Mouse (Mus musculus): ENCODE measurements around the gene Tns1. TPM values are rescaled to one million over a fixed set of nuclear protein-coding genes. Genes with fewer than 3 reads are reported as not detected.

Gene Tns1
- polyA plus RNA-seq, 1 experiment, result 111 TPM

GRCm38 (mm10) chr1:74069085-74069835 is 55.0 kb downstream of the Tns1 start:
- Histone ChIP-seq H3K79me2 (ENCODE audit: control insufficient read depth, insufficient read depth) (peaks cover 8% of the 10 kb centered on the region), H3K27me3 (ENCODE audit: control insufficient read depth, insufficient read depth, insufficient read length) (no peaks in the 10 kb centered on the region), H3K36me3 (ENCODE audit: control insufficient read depth, insufficient read depth) (no peaks in the 10 kb centered on the region), H3K4me2 (ENCODE audit: low read depth) (peak overlapping the region; percentile 76), H3K4me3 (peak overlapping the region; percentile 30), H3ac (ENCODE audit: control insufficient read depth, insufficient read length) (peak overlapping the region; percentile 19)
- TF ChIP-seq SRF (IDR thresholded peaks at IDR 0.05; ENCODE audit: control insufficient read depth, insufficient read length, low read depth) (no peak), MYOG (IDR thresholded peaks at IDR 0.05; ENCODE audit: control insufficient read depth in 1 of 3, insufficient read depth in 1 of 3, insufficient read length in 2 of 3, low read depth in 2 of 3) (peak in 1 of 3 experiments; percentile 17)

- Histone ChIP-seq H3ac (ENCODE audit: control insufficient read depth, insufficient read length) (peak overlapping the region; percentile 19), H3K36me3 (ENCODE audit: control insufficient read depth, insufficient read depth) (no peaks in the 10 kb centered on the region), H3K27me3 (ENCODE audit: control insufficient read depth, insufficient read depth, insufficient read length) (no peaks in the 10 kb centered on the region), H3K79me2 (ENCODE audit: control insufficient read depth, insufficient read depth) (peaks cover 8% of the 10 kb centered on the region), H3K4me2 (ENCODE audit: low read depth) (peak overlapping the region; percentile 76), H3K4me3 (peak overlapping the region; percentile 30)
- no peak for TF ChIP-seq REST (IDR thresholded peaks at IDR 0.05; ENCODE audit: insufficient read depth, insufficient read length)
- peak in 1 of 3 experiments; percentile 24 for TF ChIP-seq MYOD1 (IDR thresholded peaks at IDR 0.05; ENCODE audit: control insufficient read depth in 1 of 3, insufficient read length in 2 of 3, low read depth in 2 of 3)
Observed at GRCm38 (mm10) chr1:74068366-74069084, 55.7 kb downstream of the Tns1 start.

- TF ChIP-seq E2F4 (IDR thresholded peaks at IDR 0.05; ENCODE audit: insufficient read depth) (no peak), POLR2A (IDR thresholded peaks at IDR 0.05; ENCODE audit: insufficient read length, low read depth) (no peak)
- H3K79me2 ChIP-seq (ENCODE audit: control insufficient read depth, insufficient read depth), result peaks cover 8% of the 10 kb centered on the region
- H3K27me3 ChIP-seq (ENCODE audit: control insufficient read depth, insufficient read depth, insufficient read length), result no peaks in the 10 kb centered on the region
- no peaks in the 10 kb centered on the region for H3K36me3 ChIP-seq (ENCODE audit: control insufficient read depth, insufficient read depth)
- H3ac ChIP-seq (ENCODE audit: control insufficient read depth, insufficient read length), result peak overlapping the region; percentile 19
- H3K4me3 ChIP-seq, result peak overlapping the region; percentile 30
- H3K4me2 ChIP-seq (ENCODE audit: low read depth), result peak overlapping the region; percentile 76
Observed at GRCm38 (mm10) chr1:74067866-74068265, 56.4 kb downstream of the Tns1 start.

- Histone ChIP-seq H3K79me2 (ENCODE audit: control insufficient read depth, insufficient read depth) (peaks cover 8% of the 10 kb centered on the region), H3K4me2 (ENCODE audit: low read depth) (peak overlapping the region; percentile 76), H3K36me3 (ENCODE audit: control insufficient read depth, insufficient read depth) (no peaks in the 10 kb centered on the region), H3ac (ENCODE audit: control insufficient read depth, insufficient read length) (no peak overlapping the region), H3K4me3 (no peak overlapping the region), H3K27me3 (ENCODE audit: control insufficient read depth, insufficient read depth, insufficient read length) (no peaks in the 10 kb centered on the region)
- TF ChIP-seq POLR2A (IDR thresholded peaks at IDR 0.05; ENCODE audit: insufficient read length, low read depth) (no peak), E2F4 (IDR thresholded peaks at IDR 0.05; ENCODE audit: insufficient read depth) (no peak), POLR2AphosphoS2 (IDR thresholded peaks at IDR 0.05; ENCODE audit: insufficient read length, low read depth) (no peak), REST (IDR thresholded peaks at IDR 0.05; ENCODE audit: insufficient read depth, insufficient read length) (no peak), TCF3 (IDR thresholded peaks at IDR 0.05; ENCODE audit: insufficient read length, low read depth) (no peak), SRF (IDR thresholded peaks at IDR 0.05; ENCODE audit: control insufficient read depth, insufficient read length, low read depth) (no peak), MYOD1 (IDR thresholded peaks at IDR 0.05; ENCODE audit: control insufficient read depth in 1 of 3, insufficient read length in 2 of 3, low read depth in 2 of 3) (no peak), MYOG (IDR thresholded peaks at IDR 0.05; ENCODE audit: control insufficient read depth in 1 of 3, insufficient read depth in 1 of 3, insufficient read length in 2 of 3, low read depth in 2 of 3) (no peak), USF1 (IDR thresholded peaks at IDR 0.05; ENCODE audit: low read depth) (no peak), MAX (IDR thresholded peaks at IDR 0.05; ENCODE audit: low read depth) (no peak), TCF12 (IDR thresholded peaks at IDR 0.05; ENCODE audit: insufficient read depth, poor library complexity, severe bottlenecking) (no peak)
Observed at GRCm38 (mm10) chr1:74066576-74066975, 57.7 kb downstream of the Tns1 start.

GRCm38 (mm10) chr1:74066061-74066460 is 58.2 kb downstream of the Tns1 start:
- H3K4me2 ChIP-seq (ENCODE audit: low read depth), result peak overlapping the region; percentile 76
- H3K27me3 ChIP-seq (ENCODE audit: control insufficient read depth, insufficient read depth, insufficient read length), result no peaks in the 10 kb centered on the region
- H3K36me3 ChIP-seq (ENCODE audit: control insufficient read depth, insufficient read depth), result no peaks in the 10 kb centered on the region
- no peak overlapping the region for H3ac ChIP-seq (ENCODE audit: control insufficient read depth, insufficient read length)
- peaks cover 8% of the 10 kb centered on the region for H3K79me2 ChIP-seq (ENCODE audit: control insufficient read depth, insufficient read depth)
- TF ChIP-seq MYOG (IDR thresholded peaks at IDR 0.05; ENCODE audit: control insufficient read depth in 1 of 3, insufficient read depth in 1 of 3, insufficient read length in 2 of 3, low read depth in 2 of 3) (peak in 1 of 3 experiments; percentile 13), CEBPB (IDR thresholded peaks at IDR 0.05; ENCODE audit: insufficient read depth, poor library complexity, severe bottlenecking) (0 out of 2 replicates have a peak, but pooled peaks have one; percentile 2), POLR2AphosphoS2 (IDR thresholded peaks at IDR 0.05; ENCODE audit: insufficient read length, low read depth) (no peak), TCF3 (IDR thresholded peaks at IDR 0.05; ENCODE audit: insufficient read length, low read depth) (no peak), TCF12 (IDR thresholded peaks at IDR 0.05; ENCODE audit: insufficient read depth, poor library complexity, severe bottlenecking) (no peak)
- H3K4me3 ChIP-seq, result no peak overlapping the region
